Mouse (Mus musculus) T-helper 1 cell (primary cell): ENCODE results near the gene Leprot.

Experiments used
- in situ Hi-C: fragments of 300-600 bp; cut with MboI, MseI; formaldehyde crosslinking; loops from one replicate; pipeline ENCODE4 v1.15.1; 2025; ENCODE audit warnings: high pct_unique_total_duplicates

Leprot gene

GRCm38 (mm10) chr4:101647196-101647905, at the start of gene Leprot:
Leprot (plus strand) TSS chr4:101647718.
- in situ Hi-C loops: loop anchor here (10.0 kb wide), 1 partner anchor 1577 kb away; no protein-coding TSS in a partner anchor

DNA sequence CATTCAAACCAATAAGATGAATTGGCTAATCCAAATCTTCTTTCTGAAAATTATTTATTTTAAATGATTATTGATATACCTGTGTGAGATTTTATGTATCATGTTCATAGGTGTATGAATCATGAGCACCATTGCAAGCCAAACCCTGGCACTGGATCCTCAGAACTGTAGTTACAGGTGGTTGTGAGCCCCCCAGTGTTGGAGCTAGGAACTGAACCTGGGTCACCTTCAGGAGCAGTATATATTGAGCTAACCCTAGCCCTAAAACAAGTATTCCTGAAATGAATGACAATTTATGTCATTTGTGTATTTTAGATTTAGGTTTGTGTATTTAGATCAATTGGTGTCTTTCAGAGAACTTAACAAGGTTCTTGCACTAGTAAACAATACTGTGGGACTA, 45.8 kb upstream of the Leprot start:
- in situ Hi-C loops: no loop called here

DNA sequence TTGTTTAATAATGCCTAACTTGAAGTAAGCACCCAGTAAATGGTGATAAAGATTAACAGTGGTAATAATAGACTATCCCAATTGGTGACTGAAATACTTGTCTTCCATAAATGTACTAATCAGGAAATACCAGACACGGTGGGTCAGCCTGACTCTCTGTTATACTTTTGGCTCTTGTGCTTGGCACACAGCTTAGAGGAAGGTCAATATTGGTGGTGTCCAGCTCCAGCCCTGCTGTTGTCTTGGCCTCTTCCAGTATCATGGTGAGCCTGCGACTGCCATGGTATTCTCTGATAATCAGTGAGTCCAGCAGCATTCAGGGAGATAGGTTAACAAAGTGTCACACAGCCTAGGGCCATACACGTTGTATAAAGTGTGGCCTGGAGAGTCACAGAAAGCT, 43.9 kb upstream of the Leprot start:
- in situ Hi-C loops: no loop called here

GRCm38 (mm10) chr4:101616520-101616919, 31.0 kb upstream of the Leprot start:
- in situ Hi-C loops: no loop called here

DNA sequence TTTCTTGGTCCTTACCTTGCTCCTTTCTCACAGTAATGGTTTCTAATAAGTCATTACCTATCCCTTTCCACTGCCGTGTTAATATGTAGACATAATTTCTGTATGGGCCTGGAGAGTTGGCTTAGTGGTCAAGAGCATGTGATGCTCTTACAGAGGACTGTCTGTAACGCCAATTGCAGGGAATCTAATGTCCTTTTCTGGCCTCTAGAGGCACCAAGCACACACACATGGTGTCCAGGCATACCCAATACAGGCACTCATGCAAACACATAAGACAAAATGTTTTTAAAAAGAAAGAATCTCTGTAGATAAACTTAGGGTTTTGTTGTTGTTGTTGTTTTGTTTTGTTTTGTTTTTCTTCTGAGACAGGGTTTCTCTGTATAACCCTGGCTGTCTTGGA, 29.8 kb upstream of the Leprot start:
- in situ Hi-C loops: no loop called here

DNA sequence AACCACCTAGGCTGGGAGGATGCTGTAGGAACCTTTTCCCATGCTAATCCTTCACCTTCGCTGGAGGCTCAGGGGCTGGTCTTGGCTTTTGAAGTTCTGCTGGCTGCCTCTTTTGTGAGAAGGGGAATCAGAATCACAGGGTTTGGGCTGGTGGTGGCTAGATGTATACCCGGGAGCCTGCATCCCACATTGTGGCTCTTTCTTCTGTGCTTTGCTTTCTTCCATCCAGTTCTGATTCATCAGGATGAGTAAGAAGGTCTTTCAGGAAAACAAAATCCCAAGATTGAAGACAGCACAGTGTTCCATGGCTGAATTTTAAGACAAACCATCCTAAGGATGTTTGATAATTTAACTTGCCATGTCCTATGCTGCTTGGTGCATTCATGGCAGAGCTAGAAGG, 27.3 kb upstream of the Leprot start:
- in situ Hi-C loops: no loop called here

DNA sequence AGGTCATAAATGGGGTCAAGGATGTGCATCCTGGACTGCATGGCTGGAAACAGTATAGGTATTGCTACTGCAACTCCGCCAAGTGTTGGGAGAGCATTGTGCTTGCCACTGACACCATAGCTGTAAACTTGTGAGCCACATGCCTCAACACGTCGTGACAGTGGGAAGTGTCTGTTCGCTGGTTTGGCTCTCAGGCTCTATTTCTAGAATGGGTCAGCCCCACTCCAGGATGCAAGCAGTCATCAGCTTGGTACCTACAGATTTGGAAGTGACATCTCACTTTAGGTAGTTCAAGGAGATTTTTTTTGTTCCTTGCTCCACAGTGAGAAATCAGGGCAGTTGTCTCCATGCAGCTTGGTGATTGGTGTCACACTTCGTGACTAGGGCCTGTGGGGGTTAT, 26.3 kb upstream of the Leprot start:
- in situ Hi-C loops: no loop called here

- in situ Hi-C loops: no loop called here
These were observed 22.2 kb upstream of the Leprot start for GRCm38 (mm10) chr4:101625278-101625677.

- in situ Hi-C loops: no loop called here
These were observed 11.9 kb upstream of the Leprot start for GRCm38 (mm10) chr4:101635596-101635995.

GRCm38 (mm10) chr4:101637472-101637871, 10.0 kb upstream of the Leprot start:
- in situ Hi-C loops: no loop called here

DNA sequence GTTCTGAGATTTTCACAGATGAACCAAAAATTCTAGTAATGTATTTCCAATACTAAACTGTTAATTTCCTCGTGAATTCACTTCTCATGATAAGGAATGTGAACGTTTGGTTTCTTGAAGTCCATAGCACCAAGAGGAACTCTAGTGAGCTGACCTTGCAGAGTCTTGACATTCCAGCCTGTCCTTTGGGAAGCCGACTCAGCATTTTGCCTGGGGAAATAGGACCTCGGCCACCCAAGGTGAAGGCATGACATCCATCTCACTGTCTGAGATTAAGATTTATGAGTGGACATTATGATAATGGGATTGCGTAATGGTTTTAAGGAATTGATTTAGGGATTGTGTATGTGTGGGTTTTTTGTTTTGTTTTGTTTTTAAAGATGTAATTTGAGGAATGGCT, 6.9 kb upstream of the Leprot start:
- in situ Hi-C loops: loop anchor here (10.0 kb wide), 1 partner anchor 1584 kb away; no protein-coding TSS in a partner anchor

GRCm38 (mm10) chr4:101642708-101643107, 4.8 kb upstream of the Leprot start:
- in situ Hi-C loops: loop anchor here (10.0 kb wide), 1 partner anchor 1582 kb away; no protein-coding TSS in a partner anchor

GRCm38 (mm10) chr4:101643216-101643615, 4.3 kb upstream of the Leprot start:
- in situ Hi-C loops: loop anchor here (10.0 kb wide), 1 partner anchor 1582 kb away; no protein-coding TSS in a partner anchor

DNA sequence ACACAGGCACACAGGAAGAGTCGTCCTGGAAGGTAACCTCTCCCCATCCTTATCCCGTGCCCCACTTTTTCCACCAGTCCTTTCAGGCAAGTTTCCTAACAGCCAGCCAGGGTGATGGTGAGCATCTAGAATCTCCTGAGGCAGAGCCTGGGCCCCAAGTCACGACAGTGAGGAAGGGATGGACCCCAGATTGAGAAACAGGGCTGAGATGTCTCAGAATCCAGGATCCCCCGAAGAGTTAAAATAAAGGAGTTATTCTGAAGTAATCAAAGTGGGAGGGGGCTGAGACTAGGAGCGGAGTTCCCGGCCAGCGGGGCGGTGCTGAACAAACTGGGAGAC, 692 bp upstream of the Leprot start:
- in situ Hi-C loops: loop anchor here (10.0 kb wide), 1 partner anchor 1578 kb away; no protein-coding TSS in a partner anchor

DNA sequence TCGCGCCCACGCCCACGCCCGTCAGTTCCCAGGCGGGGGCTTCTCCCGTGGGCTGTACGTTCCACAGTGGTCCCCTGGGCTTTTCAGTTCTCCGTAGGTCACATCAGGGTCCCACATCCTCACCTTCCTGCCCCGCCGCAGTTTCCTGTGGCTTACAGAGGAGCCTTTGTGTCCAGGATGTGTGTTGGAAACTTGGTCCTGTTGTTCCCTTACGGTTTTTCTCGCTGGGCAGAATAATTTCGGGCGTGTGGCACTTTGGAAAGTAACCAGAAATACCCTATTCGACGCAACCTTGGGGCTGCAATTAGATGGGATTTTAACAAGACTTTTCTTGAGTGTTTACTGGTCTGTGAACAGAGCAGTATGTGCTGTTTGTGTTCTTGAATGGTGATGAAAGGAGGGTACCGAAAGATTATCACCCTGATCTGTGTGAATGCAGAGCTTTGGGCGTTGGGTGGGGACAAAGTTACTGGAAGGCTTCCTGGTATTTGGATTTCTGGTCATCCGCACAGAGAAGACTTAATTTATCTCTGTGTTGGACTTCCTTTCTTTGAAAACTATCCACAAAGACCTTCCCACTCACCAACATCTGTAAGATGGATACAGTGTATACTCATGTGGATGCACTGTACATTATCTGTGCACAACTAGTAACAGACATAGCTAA, 591 bp downstream of the Leprot start:
- in situ Hi-C loops: loop anchor here (10.0 kb wide), 1 partner anchor 1577 kb away; no protein-coding TSS in a partner anchor

GRCm38 (mm10) chr4:101648745-101649144, 1.2 kb downstream of the Leprot start:
- in situ Hi-C loops: loop anchor here (10.0 kb wide), 1 partner anchor 1576 kb away; no protein-coding TSS in a partner anchor

DNA sequence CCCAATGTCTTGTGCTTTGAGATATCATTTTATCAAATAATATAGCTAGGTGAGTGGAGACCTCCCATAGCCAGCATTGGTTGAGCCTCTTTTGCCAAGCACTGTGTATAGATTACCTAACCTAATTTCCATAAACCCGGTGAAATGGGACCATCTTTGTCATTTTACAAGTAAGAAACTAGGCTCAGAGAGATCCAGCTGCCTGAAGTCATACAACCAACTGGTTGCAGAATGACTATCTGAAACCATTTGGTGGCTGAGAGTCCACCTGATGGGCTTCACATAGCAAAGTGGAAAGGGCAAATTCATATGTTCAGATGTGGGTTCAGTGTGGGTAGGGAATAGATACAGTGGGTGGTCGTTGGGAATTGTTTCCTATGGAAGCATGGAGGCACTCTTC, 3.4 kb downstream of the Leprot start:
- in situ Hi-C loops: no loop called here

DNA sequence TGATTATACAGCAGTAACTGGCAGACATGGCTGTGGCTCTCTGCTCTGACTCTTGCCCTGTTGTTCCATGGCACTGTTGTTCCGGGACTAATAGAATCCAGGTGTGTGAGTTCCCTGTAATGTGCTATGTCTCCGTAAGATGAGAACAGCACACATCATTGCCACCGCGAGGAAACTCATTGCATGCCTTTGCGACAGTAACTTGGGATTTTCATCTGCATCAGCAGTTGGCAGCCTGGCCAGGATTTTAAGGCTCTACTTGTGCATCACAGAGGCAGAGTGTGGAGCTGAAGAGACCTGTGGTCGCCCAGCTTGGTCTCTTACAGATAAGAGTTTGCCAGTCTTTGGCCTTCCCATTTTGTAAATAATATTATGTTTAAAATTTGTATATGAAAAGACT, 6.7 kb downstream of the Leprot start:
- in situ Hi-C loops: no loop called here

GRCm38 (mm10) chr4:101654788-101655414, 7.4 kb downstream of the Leprot start:
- in situ Hi-C loops: no loop called here

GRCm38 (mm10) chr4:101655415-101655790, 7.9 kb downstream of the Leprot start:
- in situ Hi-C loops: no loop called here

DNA sequence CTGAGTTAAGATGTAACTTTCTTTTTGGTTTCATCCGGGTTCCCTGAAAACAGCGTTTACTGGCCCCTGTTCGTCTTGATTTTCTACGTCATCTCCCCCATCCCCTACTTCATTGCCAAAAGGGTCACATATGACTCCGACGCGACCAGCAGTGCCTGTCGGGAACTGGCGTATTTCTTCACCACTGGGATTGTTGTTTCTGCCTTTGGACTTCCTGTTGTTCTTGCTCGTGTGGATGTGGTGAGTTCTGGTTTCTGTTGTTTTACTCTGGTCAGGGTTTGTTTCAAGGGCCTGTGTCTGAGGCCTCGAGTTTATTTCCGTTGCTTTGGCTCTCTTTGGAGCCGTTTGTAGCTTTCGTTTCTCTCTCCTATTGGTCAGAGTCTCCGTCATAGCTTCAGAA, 8.5 kb downstream of the Leprot start:
- in situ Hi-C loops: no loop called here

DNA sequence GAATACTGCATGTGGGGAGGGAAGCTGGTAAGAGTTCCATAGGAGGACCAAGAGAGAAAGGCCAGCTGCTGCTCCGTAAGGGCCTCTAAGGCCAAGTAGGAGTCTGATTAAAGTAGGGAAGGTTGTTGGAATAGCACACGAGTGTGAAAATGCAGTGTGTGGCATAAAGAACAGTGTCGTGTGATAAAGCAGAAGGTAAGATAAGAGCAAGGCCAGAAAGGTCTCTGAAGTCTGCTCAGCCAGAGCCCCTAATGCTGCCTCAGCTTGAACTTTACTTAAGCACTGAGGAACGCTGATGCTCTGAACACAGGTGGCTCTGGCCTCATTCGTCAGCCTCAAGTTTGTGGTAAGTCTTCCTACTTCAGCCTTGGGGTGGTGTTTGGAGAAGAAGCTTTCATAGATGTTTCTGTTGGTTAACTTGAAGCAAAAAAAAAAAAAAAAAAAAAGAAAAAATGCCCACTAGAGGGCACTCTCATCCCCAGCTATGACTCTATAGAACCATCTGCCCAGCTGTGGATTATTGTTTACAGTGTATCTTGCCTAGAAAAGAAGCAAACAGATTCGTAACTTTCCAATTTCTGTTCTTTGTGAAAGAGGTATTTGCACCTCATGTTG, 9.5 kb downstream of the Leprot start:
- in situ Hi-C loops: no loop called here
